Mouse (Mus musculus) ES-Bruce4 (cell line): ENCODE data around the gene Sytl1.

Source experiments
- CTCF ChIP-seq: IDR thresholded peaks from one replicate; pipeline ENCODE4 v1.8.1; 2011; ENCODE audit warnings: low read depth, low read length
- EP300 ChIP-seq: IDR thresholded peaks from 2 replicates; pipeline ENCODE4 v1.6.1; 2011; ENCODE audit warnings: low read depth, low read length; ENCODE audit not compliant: insufficient read depth

GRCm38 (mm10) chr4:133234771-133235170 is 28.1 kb downstream of the Sytl1 start:
- TF ChIP-seq CTCF (no peak), EP300 (no peak)
